Mouse (Mus musculus) left cerebral cortex, adult 6 months (tissue): ENCODE results near the gene Gm21093. TPM values are rescaled to one million over a fixed set of nuclear protein-coding genes. Genes with fewer than 3 reads are reported as not detected.

Source experiments
- long read RNA-seq, 2 experiments: library from polyadenylated mRNA; unstranded; transcript quantifications; one replicate each; pipeline ENCODE4 v2.0.0; 2019 to 2020
- polyA plus RNA-seq: library from polyadenylated mRNA; unstranded; fragments of <200 nt; fragmentation: Nextera tagmentation; gene quantifications from 2 replicates; pipeline ENCODE4 v1.2.3, GENCODE M21; 2021

The Gm21093 gene
- 0.89 and 2.0 TPM in 2 replicates for polyA plus RNA-seq
- long read RNA-seq, experiment 1, partial matches to known transcripts = 7 of 33 reads
- long read RNA-seq, experiment 1, other reads (novel, unspliced or antisense) = 26 of 33 reads
- long read RNA-seq, experiment 2, partial matches to known transcripts = 0 of 5 reads
- long read RNA-seq, experiment 2, other reads (novel, unspliced or antisense) = 3 of 5 reads

GRCm38 (mm10) chr4:42034626-42035025, at the start of gene Gm21093:
TSS of gene Gm21093 (minus strand) at chr4:42034726.

Other genes starting within 250 kb of the Gm21093 start
- 4.5 TPM in 1 of 2 replicates, not detected in the other for gene Gm21541, start 131.1 kb downstream of the Gm21093 start, polyA plus RNA-seq
- 12.6 and 24.4 TPM in 2 replicates for gene Gm20878, start 93.2 kb downstream of the Gm21093 start, polyA plus RNA-seq
- 0.16 and 1.3 TPM in 2 replicates for gene Fam205a4, start 68.7 kb downstream of the Gm21093 start, polyA plus RNA-seq
- not detected in 2 replicates for gene Gm3893, start 56.5 kb upstream of the Gm21093 start, polyA plus RNA-seq
- gene Gm13304, start 80.1 kb upstream of the Gm21093 start, polyA plus RNA-seq = 0.55 and 42.4 TPM in 2 replicates
- gene Gm13306, start 118.7 kb upstream of the Gm21093 start, polyA plus RNA-seq = 24.6 and 50.3 TPM in 2 replicates
- gene Gm13305, start 133.9 kb upstream of the Gm21093 start, polyA plus RNA-seq = 1.8 and 4.4 TPM in 2 replicates
- gene Gm10600, start 205.9 kb upstream of the Gm21093 start, polyA plus RNA-seq = 1.0 TPM in 1 of 2 replicates, not detected in the other
- gene Ccl21b, start 221.0 kb upstream of the Gm21093 start, polyA plus RNA-seq = not detected in 2 replicates